Mouse (Mus musculus) gastrocnemius, postnatal 14 days (tissue): ENCODE measurements at regions not wholly inside any gene's neighbourhood (a gene's known extent, or its start where the extent isn't known, plus 50 kb on each side); places are given as distances from the start of the nearest gene placed in this dataset.

Source experiments
- DNase-seq: peaks from one replicate; pipeline ENCODE4 v3.0.0; 2021; ENCODE audit warnings: mixed read lengths
- intact Hi-C: fragments of 180-260 bp; cut with DNase I; formaldehyde crosslinking; loops from one replicate; pipeline ENCODE4 v1.15.1; 2025; ENCODE audit warnings: low total_unique reads

DNA sequence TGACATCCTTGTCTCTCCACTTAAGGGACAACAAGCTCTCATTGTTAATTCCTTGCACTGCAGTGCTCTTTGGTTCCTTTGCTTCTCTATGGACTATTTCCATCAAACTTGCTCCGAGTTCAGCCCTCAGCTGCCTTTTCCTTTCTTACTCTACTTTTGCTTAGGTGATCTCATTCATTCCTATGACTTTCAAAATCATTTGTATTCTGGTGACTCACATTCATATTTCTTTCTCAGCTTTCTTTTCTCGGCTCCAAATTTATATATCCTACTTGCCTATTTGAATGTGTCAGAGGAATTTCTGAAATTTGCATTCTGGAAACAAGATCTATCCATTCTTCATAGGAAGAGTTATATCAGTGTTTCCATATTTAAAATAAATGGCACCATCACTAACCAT, 456.9 kb downstream of the Cps1 start:
- intact Hi-C loops, result no loop called here
- DNase-seq, result no peak
